Mouse (Mus musculus) megakaryocyte-erythroid progenitor cell, adult 5-6 weeks (primary cell): ENCODE measurements at regions not wholly inside any gene's neighbourhood (a gene's known extent, or its start where the extent isn't known, plus 50 kb on each side); places are given as distances from the start of the nearest gene placed in this dataset.
"Not testable (repeated sequence)": the region's sequence is repeated elsewhere in the genome, so short reads cannot be mapped to it uniquely, and the experiment has no call there.

Experiments used
- ATAC-seq: replicated peaks from 2 replicates; pipeline ENCODE4 v1.8.0; 2016; ENCODE audit warnings: mild to moderate bottlenecking, inconsistent platforms; ENCODE audit not compliant: severe bottlenecking, poor library complexity, low FRiP score, low TSS enrichment

DNA sequence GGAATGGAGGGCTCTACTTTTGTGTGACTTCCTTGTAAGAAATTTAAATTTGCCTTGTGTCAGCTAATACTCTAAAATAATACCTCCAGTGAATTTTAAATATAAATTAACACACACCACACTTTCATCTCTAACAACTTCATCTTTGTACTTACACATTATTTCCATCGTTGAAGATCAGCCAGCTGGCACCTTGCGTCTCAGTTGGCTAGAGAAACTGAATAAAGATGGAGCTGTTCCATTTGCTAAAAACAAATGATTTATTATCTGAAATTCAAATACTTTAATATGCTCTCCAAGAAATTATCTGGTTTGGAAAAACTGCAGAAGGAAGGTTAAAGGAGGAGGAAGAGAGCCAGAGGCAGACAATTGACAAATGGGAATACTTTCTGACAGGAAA lies 122.0 kb upstream of the Gm11096 start:
- no peak for ATAC-seq

DNA sequence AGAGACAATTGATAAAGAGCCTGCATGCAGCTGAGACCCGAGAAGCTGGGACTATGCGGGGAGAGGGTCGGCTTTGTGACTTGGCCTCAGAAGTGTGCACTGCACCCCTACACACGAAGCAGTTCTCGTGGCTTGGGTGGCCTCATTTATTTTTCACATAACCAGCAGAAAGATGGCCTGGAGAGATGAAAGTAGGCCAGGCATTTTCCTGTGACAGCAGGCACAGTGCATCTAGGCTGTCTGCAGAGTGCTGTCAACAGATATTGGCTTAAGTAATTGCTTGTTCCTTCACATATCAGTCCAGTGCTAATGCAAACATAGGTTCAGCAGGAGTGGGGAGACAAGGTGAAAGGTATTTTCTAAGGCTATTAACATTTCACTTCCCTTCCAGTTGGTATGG lies 124.9 kb upstream of the Gm11096 start:
- no peak for ATAC-seq

DNA sequence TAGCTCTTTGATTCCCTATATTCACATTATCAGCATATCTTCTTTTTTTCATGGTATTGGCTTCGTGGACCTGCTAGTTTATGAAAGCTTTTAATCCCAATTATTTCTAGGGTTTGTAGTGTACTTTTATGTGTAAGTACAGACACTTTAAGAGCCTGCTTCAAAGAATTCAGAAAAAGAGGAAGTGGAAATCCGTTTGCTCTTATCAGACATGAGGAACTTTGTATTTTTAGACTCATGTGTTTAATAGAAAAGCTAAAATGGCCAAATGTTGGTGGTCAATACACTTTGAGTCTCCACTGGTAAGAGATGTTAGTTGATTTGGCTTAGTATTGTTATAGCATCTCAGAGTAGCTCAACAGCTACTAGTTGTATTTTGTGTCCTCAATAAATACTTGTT lies 135.7 kb upstream of the Gm11096 start:
- no peak for ATAC-seq

DNA sequence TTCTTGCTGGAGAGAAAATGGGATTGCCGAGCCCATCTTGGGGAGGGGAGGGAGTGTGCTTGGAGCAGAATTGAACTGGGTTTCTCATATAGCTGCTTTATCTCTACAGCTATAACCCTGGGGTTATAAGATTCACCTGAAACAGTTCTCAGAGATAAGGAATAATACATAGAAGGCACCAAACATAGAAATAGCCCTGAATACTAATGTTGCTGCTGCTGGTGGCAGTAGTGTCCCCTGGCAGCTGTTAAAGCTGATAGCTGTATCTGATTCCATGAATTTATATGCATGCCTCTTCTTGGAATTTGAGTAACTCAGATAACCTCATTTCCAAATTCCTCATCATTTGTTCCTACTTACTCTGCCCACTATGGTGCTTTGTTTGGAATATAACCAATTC lies 137.0 kb upstream of the Gm11096 start:
- no peak for ATAC-seq

DNA sequence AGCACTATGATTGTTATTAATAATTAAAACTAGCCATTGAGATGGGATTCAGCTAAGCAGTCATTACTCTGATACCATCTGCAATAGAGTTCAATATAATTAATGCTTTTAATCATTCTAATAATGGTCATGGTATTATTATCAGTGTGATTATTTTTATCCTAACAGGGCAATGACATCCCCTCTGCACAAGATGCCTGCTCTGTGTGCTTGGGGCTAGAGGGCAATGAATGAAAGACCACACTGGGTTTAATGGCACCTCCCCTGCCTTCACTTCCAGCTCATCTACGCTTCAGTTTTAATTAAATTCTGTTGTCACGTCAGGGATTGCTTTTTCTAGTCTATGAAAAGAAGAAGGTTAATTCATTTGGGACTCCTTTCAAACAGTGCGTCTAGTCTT lies 139.1 kb upstream of the Gm11096 start:
- no peak for ATAC-seq

DNA sequence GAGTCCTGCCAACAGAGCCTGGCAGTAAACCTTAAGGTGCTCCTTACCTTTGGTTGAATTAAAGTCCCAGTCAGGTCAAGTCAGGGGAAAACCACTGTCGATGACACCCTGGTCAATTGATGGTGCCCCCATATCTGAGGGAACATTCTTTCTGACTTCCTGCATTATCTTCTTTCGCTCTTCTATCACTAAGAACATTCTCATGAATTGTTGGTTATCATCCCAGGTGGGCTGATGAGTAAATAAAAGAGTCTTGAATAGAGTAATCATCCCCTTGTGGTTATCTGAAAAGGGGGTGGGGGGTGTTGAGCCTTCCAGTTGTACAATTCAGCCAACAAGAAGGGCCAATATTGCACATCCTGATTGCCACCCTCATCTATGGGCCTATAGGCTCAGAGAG lies 149.7 kb upstream of the Gm11096 start:
- ATAC-seq: no peak

DNA sequence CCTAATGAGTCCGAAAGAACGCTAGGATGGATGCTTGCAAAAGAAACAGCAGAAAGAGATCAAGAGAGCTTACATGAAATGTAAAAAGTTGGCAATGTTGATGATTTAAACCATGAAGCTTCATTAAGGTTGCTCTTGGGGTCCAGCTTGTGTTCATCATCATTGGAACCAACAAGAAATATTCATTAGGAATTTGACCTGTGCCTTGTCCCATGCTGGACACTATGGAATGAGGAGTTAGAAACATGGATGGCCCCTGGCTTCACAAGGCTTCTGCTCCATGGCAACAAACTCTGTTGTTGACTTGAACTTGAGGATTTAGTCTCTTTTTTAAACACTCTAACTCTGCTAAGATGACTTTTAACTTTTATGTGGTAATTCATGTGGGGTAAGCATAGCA lies 159.0 kb upstream of the Gm11096 start:
- no peak for ATAC-seq

DNA sequence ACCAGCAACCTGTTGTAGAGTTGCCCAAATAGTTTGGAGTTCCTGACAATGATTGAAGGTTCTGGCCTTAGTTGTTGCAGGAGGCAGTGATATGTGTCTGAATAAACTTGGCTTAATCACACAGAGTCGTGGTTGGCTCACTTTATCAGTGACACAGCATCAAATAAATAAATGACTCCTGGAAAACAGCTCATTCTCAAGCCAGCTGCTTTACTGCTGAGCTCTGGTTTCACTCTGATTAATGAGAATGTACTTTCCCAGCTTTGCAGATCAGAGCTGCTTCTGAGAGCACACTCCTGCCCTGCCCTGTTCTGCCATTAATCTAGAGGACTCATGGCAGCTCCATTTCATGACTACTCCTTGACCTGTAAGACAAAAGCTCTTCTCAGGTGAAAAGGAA lies 171.3 kb upstream of the Gm11096 start:
- ATAC-seq: no peak

DNA sequence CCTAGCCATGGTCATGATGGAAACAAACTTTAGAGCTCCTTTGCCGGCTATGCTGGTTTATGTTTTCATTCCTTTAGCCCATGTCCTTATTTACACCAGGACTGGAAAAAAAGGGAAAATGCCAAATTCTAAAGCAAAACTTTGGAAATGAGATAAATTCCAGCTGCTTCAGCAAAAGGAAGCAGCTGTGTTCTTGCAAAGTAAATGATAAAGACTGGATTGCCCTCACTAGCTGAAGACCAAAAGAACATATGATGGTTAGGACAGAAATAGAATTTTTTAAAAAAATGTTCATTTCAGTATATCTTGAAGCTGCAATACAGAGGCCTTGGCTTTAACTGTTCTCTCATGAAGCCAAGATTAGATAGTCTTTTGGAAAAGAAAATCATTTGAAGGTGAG lies 179.6 kb upstream of the Gm11096 start:
- ATAC-seq: no peak

DNA sequence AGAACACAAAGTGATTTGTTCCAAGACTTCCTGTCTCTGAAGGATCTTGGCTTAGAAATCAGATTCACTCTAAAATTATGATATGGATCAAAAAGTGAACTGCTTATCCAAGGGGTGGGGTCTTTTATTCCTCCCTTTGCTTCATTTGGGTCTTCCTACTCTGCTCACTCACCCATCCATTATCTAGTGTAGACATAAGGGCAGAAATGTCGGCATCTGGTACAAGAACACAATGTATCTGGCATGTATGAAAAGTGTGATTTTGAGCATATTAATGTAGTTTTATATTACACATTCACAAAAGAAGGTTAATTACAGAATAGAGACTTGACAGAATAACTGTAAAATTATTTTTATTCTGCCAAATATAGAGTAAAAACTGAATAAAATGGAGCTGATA lies 181.5 kb upstream of the Gm11096 start:
- ATAC-seq: no peak

DNA sequence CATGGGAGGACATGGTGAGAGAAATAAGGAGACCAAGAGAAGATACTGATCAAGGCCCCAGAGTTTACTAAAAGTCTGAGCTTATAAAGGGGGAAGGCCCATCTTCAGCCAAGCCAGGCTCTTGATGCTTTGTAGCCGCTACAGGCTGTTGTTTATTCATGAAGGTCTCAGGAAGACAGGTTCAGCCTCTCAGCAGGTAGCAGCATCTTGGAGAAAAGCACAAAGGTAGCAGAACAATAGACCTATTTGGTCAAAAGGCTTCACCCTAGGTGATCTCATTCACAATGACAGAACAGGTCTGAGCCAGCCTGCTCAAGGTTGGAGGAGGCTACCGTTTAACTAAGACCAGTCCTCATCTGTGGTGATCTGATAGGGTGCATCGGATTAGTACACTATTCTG lies 185.5 kb upstream of the Gm11096 start:
- no peak for ATAC-seq

DNA sequence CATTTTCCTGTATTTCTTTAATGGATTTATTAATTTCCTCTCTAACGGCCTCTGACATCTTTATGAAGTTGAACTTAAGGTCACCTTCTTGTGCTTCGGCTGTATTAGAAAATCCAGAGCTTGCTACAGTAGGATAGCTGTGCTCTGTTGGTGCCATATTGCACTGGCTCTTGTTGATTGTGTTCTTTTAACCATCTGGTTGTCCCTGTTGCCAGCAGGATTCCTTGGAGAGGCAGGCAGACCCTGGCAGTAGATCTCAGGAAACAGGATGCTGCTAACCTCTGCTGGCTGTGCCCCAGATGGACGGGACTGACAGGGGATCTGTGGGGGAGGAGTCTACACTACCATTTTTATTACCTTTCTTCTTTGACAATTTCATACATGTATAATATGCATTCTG lies 185.9 kb upstream of the Thumpd2 start:
- ATAC-seq: no peak

DNA sequence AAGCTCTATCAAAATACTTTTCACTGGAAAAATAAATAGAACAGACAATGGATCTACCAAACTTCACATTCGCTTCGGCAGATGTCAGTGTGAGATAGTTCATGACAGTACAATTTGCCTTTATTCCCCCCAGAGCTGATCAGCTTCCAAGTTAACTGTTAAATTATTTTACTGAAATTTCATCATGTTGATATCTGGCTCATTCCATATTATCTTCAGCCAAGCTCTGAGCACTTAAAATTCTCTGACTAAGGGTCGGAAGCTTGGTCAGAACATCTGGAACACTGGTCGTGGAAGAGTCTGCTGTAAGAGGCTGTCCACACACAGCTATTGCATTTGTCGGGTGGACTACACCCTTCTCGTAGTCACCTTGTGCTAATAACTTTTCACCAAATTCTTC lies 181.3 kb upstream of the Thumpd2 start:
- ATAC-seq: no peak

DNA sequence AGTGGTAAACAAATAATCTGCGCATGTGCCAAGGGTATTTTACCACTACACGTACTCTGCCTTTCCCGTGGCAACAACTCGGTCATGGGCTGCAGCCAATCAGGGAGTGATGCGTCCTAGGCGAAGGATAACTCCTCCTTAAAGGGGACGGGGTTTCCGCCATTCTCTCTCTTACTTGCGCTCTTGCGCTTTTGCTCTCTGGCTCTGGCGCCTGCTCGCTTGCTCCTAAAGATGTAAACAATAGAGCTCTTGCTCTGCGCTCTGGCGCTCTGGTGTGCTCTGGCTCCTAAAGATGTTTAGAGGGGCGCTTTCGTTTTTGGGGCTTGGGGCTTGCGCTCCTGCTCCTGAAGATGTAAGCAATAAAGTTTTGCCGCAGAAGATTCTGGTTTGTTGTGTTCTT lies 166.9 kb upstream of the Thumpd2 start:
- not testable (repeated sequence) for ATAC-seq

DNA sequence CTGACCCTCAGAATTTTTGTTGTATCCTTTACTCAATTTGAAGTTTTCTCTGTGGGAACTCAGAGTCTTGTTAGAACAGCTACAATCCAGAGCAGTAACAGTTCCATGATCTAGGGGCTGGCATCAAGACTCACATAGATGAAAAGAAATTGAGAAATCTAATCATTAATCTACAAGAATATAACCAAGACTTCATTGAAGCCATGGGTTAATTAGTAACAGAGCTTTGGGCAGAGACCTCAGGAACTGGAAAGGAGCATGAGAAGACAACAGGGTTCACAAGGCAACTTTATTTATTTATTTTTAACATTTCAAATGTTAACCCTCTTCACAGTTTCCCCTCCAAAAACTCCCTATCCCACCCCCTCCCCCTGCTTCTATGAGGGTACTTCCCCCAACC lies 160.4 kb upstream of the Thumpd2 start:
- ATAC-seq: no peak

DNA sequence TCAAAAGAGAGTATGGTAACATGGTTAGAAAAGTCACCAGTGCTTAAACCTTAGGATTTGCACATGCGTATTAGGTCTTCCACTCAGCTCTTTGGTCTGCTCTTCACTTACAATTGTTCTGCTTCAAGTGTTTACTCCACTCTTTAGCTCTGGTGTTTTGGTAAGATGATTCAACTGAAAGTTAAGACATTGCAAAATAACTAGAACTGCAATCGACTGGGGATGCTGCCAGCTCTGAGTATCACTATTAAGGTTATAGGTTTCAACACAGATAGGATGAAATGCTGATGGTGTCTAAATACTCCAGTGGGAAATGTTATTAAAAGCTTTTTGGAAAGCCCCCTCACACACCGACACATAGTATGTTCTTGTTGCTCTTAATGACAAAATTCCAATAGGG lies 156.6 kb upstream of the Thumpd2 start:
- ATAC-seq: no peak

DNA sequence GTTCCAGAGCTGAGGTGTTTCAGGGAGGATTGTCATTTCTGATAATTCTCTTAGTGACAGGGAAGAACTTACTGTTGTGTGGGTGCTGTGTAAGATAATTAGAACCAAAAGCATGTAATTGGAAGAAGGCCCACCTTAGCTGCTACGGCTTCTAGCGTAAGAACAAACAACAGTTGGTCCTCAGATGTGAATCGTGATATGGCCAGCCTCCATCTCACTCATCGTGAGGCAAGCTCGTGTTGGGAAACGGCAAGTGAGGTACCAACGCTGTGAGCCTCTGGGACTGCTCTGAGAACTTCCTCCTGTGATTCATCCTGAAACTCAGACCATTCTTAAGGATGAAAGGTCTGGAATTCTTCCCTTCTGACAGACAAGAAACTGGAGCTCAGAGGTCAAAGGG lies 150.0 kb upstream of the Thumpd2 start:
- ATAC-seq: no peak

DNA sequence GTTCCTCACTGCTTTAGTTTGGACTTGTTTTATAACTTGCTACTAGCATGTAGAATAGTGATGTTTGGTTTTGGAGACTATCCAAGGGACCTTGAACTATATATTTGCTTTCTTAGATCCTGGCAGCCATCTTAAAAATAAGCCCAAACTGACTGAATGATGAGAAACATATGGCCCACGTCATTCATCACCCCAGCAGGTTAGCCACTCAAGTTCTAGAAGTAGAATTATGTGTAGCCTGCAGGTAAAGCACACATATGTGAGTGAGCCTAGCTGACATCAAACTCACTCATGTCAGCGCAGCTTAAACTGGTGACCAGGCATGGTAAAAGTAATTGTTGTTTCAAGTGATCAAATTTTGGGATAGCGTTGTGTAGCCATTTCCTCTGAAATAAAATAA lies 147.2 kb upstream of the Thumpd2 start:
- ATAC-seq: no peak

DNA sequence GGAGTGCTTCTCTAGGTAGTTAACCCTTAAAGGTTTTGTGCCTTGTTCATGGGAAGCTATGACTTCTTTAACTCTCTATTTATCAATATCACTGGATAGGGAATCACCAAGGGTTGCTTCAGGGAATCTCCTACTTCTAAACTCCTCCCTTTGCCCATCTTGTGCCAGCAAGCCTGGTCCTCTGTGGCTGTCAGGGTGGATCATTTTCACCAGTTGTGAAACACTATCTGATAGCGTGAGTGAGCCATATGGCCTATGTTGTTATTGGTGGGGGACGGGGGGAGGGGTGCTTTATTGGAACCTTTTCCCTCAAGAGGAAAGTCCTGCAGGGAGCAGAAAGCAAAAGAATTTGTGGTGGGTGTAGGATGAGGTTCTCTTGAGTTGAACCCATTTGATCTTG lies 145.5 kb upstream of the Thumpd2 start:
- ATAC-seq: no peak

DNA sequence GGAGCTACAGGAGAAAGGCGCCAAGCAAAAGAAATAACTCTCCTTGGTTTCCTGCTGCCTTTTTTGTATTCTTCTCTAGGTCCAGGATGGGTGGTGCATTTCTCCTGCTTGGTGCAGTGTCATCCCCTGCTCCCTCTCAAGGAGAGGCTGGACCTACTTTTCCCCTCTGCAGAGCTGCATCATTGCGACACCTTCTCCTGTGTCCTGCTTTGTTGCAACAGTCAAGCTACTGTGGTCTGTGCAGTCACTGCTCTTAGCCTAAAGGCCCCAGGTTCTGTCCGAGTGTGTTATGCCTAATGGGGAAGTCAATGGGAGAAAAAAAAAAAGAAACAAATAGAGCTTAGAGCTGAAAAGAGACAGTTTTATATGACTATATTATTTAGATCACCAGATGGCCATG lies 144.4 kb upstream of the Thumpd2 start:
- ATAC-seq: no peak

DNA sequence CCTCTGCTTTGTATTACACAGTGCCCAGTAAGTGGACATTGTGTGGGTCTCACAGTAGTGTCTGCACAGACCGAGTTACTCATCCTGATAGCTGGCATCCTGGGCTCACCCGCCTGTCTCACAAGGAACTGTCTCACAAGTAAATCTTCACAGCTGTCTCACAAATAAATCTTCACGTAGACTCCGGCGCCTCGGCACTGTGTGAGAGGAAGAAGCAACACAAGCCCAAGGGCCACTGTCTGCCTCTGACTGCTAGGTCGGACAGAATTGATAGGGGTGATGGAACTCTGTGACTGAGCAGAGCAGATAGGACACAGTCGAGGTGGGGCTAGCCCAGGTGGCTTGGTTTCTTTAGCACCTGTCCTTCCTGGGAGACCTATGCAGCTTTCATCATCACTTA lies 136.2 kb upstream of the Thumpd2 start:
- no peak for ATAC-seq

DNA sequence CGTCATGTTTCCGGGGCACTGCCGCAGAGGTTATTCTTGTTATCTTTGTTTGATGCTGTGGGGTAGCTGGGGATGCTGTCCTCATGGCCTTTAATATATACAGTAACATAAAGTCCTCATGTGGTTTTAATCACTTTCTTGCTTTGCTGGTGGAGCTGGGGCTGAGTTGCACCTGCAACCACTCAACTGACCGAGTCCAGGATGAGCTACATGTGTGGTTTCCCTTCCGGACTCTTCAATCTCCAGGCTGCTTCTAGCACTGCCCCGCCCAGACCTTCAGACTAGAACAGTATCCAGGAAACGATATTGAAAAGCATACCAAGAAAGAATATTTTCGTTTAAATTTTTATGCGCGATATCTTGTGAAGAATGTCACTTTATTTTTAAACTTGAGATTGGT lies 129.1 kb upstream of the Thumpd2 start:
- ATAC-seq: no peak
